Mouse (Mus musculus): ENCODE measurements at regions not wholly inside any gene's neighbourhood (a gene's known extent, or its start where the extent isn't known, plus 50 kb on each side); places are given as distances from the start of the nearest gene placed in this dataset.

DNA sequence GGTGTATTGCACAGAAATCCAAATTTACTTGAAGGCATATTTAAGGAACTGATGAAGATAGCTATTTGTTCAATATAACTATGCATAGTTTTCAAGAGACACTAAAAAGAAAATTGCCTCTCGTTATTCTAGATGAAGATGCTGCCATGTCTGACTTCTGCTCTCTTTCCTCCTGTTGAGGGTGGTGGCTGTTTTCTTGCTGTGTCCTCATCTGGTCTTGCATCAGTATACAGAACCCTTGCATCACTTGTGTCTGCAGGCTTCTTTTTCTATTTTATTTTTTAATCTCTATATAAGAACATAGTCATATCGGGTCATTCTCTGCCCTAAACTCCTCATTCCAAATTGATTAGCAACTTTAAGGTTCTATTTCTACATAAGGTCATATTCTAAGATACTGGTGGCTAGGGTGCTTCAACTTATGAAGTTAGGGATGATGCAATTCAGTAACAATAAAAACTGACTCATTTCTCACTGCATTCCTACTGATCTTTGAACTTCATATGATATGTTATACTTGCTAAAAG lies 231.0 kb upstream of the Dph6 start:
- Histone ChIP-seq H3K27ac (no peak overlapping the region), H3K4me3 (replicated peaks; ENCODE audit: low read depth, low read length) (no peak overlapping the region), H3K27me3 (ENCODE audit: insufficient read depth, low read length) (no peaks in the 10 kb centered on the region), H3K4me2 (ENCODE audit: low read length) (no peak overlapping the region), H3K9me3 (replicated peaks; ENCODE audit: low read length) (no peaks in the 10 kb centered on the region), H3K36me3 (ENCODE audit: insufficient read depth, low read length) (no peaks in the 10 kb centered on the region), H3K9ac (ENCODE audit: low read depth, low read length) (no peak overlapping the region), H3K4me1 (replicated peaks; ENCODE audit: insufficient read depth, low read length) (no peaks in the 10 kb centered on the region)
- 95% methylated on average over 2 of the region's 2 CpGs for WGBS
- no peak for DNase-seq (ENCODE audit: low spot score)
- ATAC-seq (replicated peaks; ENCODE audit: low FRiP score, low read depth), result no peak
- TF ChIP-seq CTCF (IDR thresholded peaks at IDR 0.05; ENCODE audit: low read depth), result no peak

DNA sequence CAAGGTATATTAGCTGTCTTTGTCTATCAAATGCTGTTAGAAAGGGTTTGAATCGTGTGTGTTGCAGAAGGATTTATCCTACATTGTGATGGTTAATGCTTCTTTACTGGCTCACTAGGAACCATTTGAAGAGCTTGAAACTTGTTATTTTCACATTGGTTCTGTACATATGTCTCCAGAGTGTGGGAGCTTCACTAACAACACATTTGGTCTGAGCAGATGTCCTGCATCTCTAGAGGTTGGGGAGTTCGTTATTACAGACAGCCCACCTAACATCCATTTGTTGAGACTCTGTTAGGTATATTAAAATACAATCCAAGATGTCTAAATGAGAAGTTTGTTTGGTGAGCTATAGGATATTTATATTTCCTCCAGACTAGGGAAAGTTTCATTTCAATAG lies 244.0 kb upstream of the Dph6 start:
- 58% methylated on average over 2 of the region's 2 CpGs for WGBS

DNA sequence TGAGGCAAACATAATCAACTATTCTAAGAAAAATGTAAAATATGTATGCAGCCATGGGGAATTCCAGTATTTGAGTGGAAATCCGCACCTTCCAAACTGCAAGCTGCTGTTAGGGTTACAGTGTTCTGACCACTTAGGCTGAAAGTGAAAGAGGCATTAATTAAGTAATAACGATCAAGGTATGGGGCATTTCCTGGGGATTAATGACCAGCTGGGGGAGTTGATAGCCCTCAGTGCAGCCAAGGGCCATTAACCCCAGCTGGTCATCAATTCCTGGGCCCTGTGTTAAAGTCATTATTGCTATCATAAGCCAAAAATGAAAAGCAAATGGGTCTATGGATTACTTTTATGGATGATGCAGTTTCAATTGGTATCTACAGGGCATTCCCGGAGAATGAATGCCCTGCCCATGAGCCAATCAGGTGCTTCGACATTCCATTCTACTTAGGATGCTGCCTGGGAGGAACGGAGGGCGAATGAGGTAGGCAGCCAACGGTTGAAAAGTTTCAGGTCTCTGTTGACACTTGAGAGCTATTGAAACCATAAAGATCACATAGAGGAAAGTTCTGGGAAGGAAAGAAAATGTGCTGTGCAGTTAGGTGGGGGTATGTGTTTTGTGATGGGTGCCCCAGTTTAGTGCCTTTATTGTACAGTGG lies 257.2 kb upstream of the Dph6 start:
- ATAC-seq (replicated peaks; ENCODE audit: low FRiP score, low read depth), result no peak
- Histone ChIP-seq H3K4me1 (replicated peaks; ENCODE audit: insufficient read depth, low read length) (0 out of 2 replicates have a peak, but pooled peaks cover 6% of the 10 kb centered on the region), H3K4me3 (replicated peaks; ENCODE audit: low read depth, low read length) (no peak overlapping the region), H3K27me3 (ENCODE audit: insufficient read depth, low read length) (no peaks in the 10 kb centered on the region), H3K36me3 (ENCODE audit: insufficient read depth, low read length) (no peaks in the 10 kb centered on the region), H3K4me2 (ENCODE audit: low read length) (no peak overlapping the region), H3K9me3 (replicated peaks; ENCODE audit: low read length) (no peaks in the 10 kb centered on the region), H3K9ac (ENCODE audit: low read depth, low read length) (no peak overlapping the region), H3K27ac (no peak overlapping the region)
- TF ChIP-seq CTCF (IDR thresholded peaks at IDR 0.05; ENCODE audit: low read depth), result no peak
- 30% methylated on average over 7 of the region's 7 CpGs for WGBS
- DNase-seq (ENCODE audit: low spot score), result peak; percentile 42

More for the DNA sequence above, 244.0 kb upstream of the Dph6 start:
- no peaks in the 10 kb centered on the region for H3K4me1 ChIP-seq (replicated peaks; ENCODE audit: insufficient read depth, low read length)
- no peaks in the 10 kb centered on the region for H3K36me3 ChIP-seq (ENCODE audit: insufficient read depth, low read length)
- no peak overlapping the region for H3K4me3 ChIP-seq (replicated peaks; ENCODE audit: low read depth, low read length)
- H3K9me3 ChIP-seq (replicated peaks; ENCODE audit: low read length), result no peaks in the 10 kb centered on the region
- no peak overlapping the region for H3K4me2 ChIP-seq (ENCODE audit: low read length)
- H3K9ac ChIP-seq (ENCODE audit: low read depth, low read length), result no peak overlapping the region
- ATAC-seq (replicated peaks; ENCODE audit: low FRiP score, low read depth) (no peak), DNase-seq (ENCODE audit: low spot score) (no peak)
- no peak for TF ChIP-seq CTCF (IDR thresholded peaks at IDR 0.05; ENCODE audit: low read depth)
- no peaks in the 10 kb centered on the region for H3K27me3 ChIP-seq (ENCODE audit: insufficient read depth, low read length)
- no peak overlapping the region for H3K27ac ChIP-seq

DNA sequence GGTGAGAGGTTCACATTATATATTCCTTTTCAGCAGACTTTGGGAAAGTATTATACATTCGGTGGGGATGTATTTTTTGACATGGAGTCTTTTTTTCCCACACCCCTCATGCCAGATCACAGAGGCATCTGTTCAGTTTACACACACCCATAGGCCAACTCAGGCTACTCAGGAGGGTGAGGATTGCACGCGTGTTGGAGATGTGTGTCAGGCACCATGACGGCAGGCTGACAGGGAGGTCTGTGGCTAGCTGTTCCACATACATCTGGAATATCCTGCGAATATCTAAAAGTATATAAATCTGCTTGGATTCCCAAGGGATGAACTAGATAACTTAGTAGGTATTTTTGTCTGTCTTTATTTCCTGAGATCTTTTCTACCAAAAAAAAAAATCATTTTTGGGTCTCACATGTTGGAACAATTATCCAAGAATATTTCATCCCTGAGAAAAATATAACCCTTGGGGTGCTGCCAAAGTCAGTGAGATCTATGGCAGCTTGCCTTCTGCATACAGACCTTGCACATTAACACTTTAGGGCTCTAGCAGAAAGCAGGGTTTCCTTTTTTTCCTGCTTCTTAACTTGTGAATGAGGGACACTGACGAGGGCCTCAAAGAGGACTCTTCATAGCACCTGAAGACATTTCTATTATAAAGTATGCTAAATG lies 260.4 kb upstream of the Dph6 start:
- peak; percentile 38 for DNase-seq (ENCODE audit: low spot score)
- Histone ChIP-seq H3K27ac (no peak overlapping the region), H3K36me3 (ENCODE audit: insufficient read depth, low read length) (no peaks in the 10 kb centered on the region), H3K27me3 (ENCODE audit: insufficient read depth, low read length) (no peaks in the 10 kb centered on the region), H3K9me3 (replicated peaks; ENCODE audit: low read length) (no peaks in the 10 kb centered on the region), H3K4me2 (ENCODE audit: low read length) (no peak overlapping the region), H3K4me3 (replicated peaks; ENCODE audit: low read depth, low read length) (no peak overlapping the region), H3K4me1 (replicated peaks; ENCODE audit: insufficient read depth, low read length) (0 out of 2 replicates have a peak, but pooled peaks cover 6% of the 10 kb centered on the region), H3K9ac (ENCODE audit: low read depth, low read length) (no peak overlapping the region)
- WGBS, result 65% methylated on average over 6 of the region's 6 CpGs
- no peak for TF ChIP-seq CTCF (IDR thresholded peaks at IDR 0.05; ENCODE audit: low read depth)
- no peak for ATAC-seq (replicated peaks; ENCODE audit: low FRiP score, low read depth)

GRCm38 (mm10) chr2:114918420-114919332 lies 263.9 kb upstream of the Dph6 start:
- no peak overlapping the region for H3K4me3 ChIP-seq (replicated peaks; ENCODE audit: low read depth, low read length)
- H3K4me1 ChIP-seq (replicated peaks; ENCODE audit: insufficient read depth, low read length), result no peaks in the 10 kb centered on the region
- H3K9me3 ChIP-seq (replicated peaks; ENCODE audit: low read length), result no peaks in the 10 kb centered on the region
- 54% methylated on average over 16 of the region's 16 CpGs for WGBS
- no peak for TF ChIP-seq CTCF (IDR thresholded peaks at IDR 0.05; ENCODE audit: low read depth)
- no peak overlapping the region for H3K9ac ChIP-seq (ENCODE audit: low read depth, low read length)
- no peak overlapping the region for H3K27ac ChIP-seq
- no peaks in the 10 kb centered on the region for H3K36me3 ChIP-seq (ENCODE audit: insufficient read depth, low read length)
- no peaks in the 10 kb centered on the region for H3K27me3 ChIP-seq (ENCODE audit: insufficient read depth, low read length)
- ATAC-seq (replicated peaks; ENCODE audit: low FRiP score, low read depth) (no peak; the same call in 1 of the 2 replicates), DNase-seq (ENCODE audit: low spot score) (peak; percentile 58)
- no peak overlapping the region for H3K4me2 ChIP-seq (ENCODE audit: low read length)

- Histone ChIP-seq H3K4me1 (replicated peaks; ENCODE audit: insufficient read depth, low read length) (no peaks in the 10 kb centered on the region), H3K4me3 (replicated peaks; ENCODE audit: low read depth, low read length) (no peak overlapping the region), H3K9me3 (replicated peaks; ENCODE audit: low read length) (no peaks in the 10 kb centered on the region), H3K4me2 (ENCODE audit: low read length) (no peak overlapping the region), H3K27ac (no peak overlapping the region), H3K9ac (ENCODE audit: low read depth, low read length) (no peak overlapping the region), H3K36me3 (ENCODE audit: insufficient read depth, low read length) (no peaks in the 10 kb centered on the region), H3K27me3 (ENCODE audit: insufficient read depth, low read length) (no peaks in the 10 kb centered on the region)
- TF ChIP-seq CTCF (IDR thresholded peaks at IDR 0.05; ENCODE audit: low read depth), result no peak
- ATAC-seq (replicated peaks; ENCODE audit: low FRiP score, low read depth), result no peak
- DNase-seq (ENCODE audit: low spot score), result no peak
- WGBS, result 80% methylated on average over 2 of the region's 2 CpGs
These were observed 269.1 kb upstream of the Dph6 start for GRCm38 (mm10) chr2:114923911-114924310.
